Mouse (Mus musculus) CH12.LX (cell line): ENCODE data around the gene 2900011O08Rik. TPM values are rescaled to one million over a fixed set of nuclear protein-coding genes. Genes with fewer than 3 reads are reported as not detected.

Experiments
- DNase-seq: peaks from one replicate; pipeline ENCODE4 v3.0.0-alpha.2; 2013; ENCODE audit errors: extremely low read depth
- H3K27ac ChIP-seq: 2 replicates; pipeline ENCODE4 v1.5.1; 2012; ENCODE audit warnings: low read depth, mild to moderate bottlenecking, control low read depth, moderate library complexity; ENCODE audit not compliant: insufficient read depth
- H3K27me3 ChIP-seq: replicated peaks from 2 replicates; pipeline ENCODE3; 2012; ENCODE audit warnings: inconsistent platforms
- H3K36me3 ChIP-seq, 2 experiments: replicated peaks in 1 of 2; 2 replicates each; pipeline versions ENCODE3 to v1.6.1; 2012; ENCODE audit warnings: inconsistent platforms in 1 of 2, low read length in 1 of 2, mild to moderate bottlenecking in 1 of 2, mixed read lengths in 1 of 2, moderate library complexity in 1 of 2; ENCODE audit not compliant: control insufficient read depth in 1 of 2, insufficient read depth in 1 of 2
- H3K4me1 ChIP-seq, 2 experiments: 2 replicates each; pipeline ENCODE4 v1.6.1; 2012; ENCODE audit warnings: inconsistent platforms in 1 of 2, moderate library complexity in 1 of 2; ENCODE audit not compliant: insufficient read depth in 2 of 2, control insufficient read depth in 1 of 2
- H3K4me2 ChIP-seq: 2 replicates; pipeline ENCODE4 v1.6.1; 2012; ENCODE audit warnings: low read depth, mild to moderate bottlenecking, control low read depth; ENCODE audit not compliant: poor library complexity, insufficient read depth, severe bottlenecking
- H3K4me3 ChIP-seq, 3 experiments: fragments of 150-350 bp in 1 of 3; sonication (generic) in 1 of 3; replicated peaks in 1 of 3; 2 replicates each; pipeline versions ENCODE3 to v1.5.1; 2011 to 2012; ENCODE audit warnings: low read depth in 2 of 3, low read length in 2 of 3, mild to moderate bottlenecking in 2 of 3, moderate library complexity in 2 of 3, control low read depth in 1 of 3, improper control_type of control experiment in 1 of 3, inconsistent platforms in 1 of 3, mixed read lengths in 1 of 3; ENCODE audit not compliant: poor library complexity in 1 of 3
- H3K79me2 ChIP-seq: replicated peaks from 2 replicates; pipeline ENCODE4 v1.6.1; 2012; ENCODE audit warnings: mild to moderate bottlenecking, moderate library complexity; ENCODE audit not compliant: control insufficient read depth, poor library complexity, insufficient read depth, severe bottlenecking; ENCODE audit errors: extremely low read depth
- H3K9ac ChIP-seq: 2 replicates; pipeline ENCODE4 v1.6.1; 2012; ENCODE audit warnings: low read depth, mild to moderate bottlenecking, control low read depth, moderate library complexity; ENCODE audit not compliant: insufficient read depth
- H3K9me3 ChIP-seq: replicated peaks from 2 replicates; pipeline ENCODE3; 2012; ENCODE audit warnings: low read length, inconsistent platforms, mixed read lengths
- BHLHE40 ChIP-seq: IDR thresholded peaks from 2 replicates; pipeline ENCODE4 v1.6.1; 2011; ENCODE audit warnings: mild to moderate bottlenecking, low read depth, low read length, improper control_type of control experiment
- CHD1 ChIP-seq: IDR thresholded peaks from 2 replicates; pipeline ENCODE4 v1.6.1; 2012; ENCODE audit warnings: low read depth, low read length, improper control_type of control experiment, inconsistent platforms
- CHD2 ChIP-seq: IDR thresholded peaks from 2 replicates; pipeline ENCODE4 v1.6.1; 2011; ENCODE audit warnings: low read length, improper control_type of control experiment
- CTCF ChIP-seq, 2 experiments: IDR thresholded peaks in 1 of 2; conservative IDR thresholded peaks in 1 of 2; 2 replicates each; pipeline ENCODE4 v1.5.1; 2011 to 2012; ENCODE audit warnings: low read depth in 2 of 2, low read length in 2 of 2, improper control_type of control experiment in 1 of 2, inconsistent platforms in 1 of 2, mild to moderate bottlenecking in 1 of 2, moderate library complexity in 1 of 2
- E2F4 ChIP-seq: IDR thresholded peaks from 2 replicates; pipeline ENCODE4 v1.6.1; 2011; ENCODE audit warnings: low read depth, low read length, improper control_type of control experiment; ENCODE audit not compliant: insufficient replicate concordance
- ETS1 ChIP-seq: conservative IDR thresholded peaks from 2 replicates; pipeline ENCODE4 v1.6.1; 2012; ENCODE audit warnings: low read depth, mild to moderate bottlenecking, inconsistent platforms, low read length, improper control_type of control experiment, moderate library complexity
- HCFC1 ChIP-seq: IDR thresholded peaks from 2 replicates; pipeline ENCODE4 v1.6.1; 2012; ENCODE audit warnings: low read depth, mild to moderate bottlenecking, inconsistent platforms, low read length, improper control_type of control experiment
- IRF4 ChIP-seq: IDR thresholded peaks from 2 replicates; pipeline ENCODE4 v1.6.1; 2014; ENCODE audit warnings: low read depth, mild to moderate bottlenecking, inconsistent platforms, low read length, improper control_type of control experiment
- JUN ChIP-seq: IDR thresholded peaks from 2 replicates; pipeline ENCODE4 v1.6.1; 2011; ENCODE audit warnings: low read depth, mild to moderate bottlenecking, low read length, improper control_type of control experiment, moderate library complexity; ENCODE audit not compliant: insufficient read depth
- JUND ChIP-seq: conservative IDR thresholded peaks from 2 replicates; pipeline ENCODE4 v1.6.1; 2011; ENCODE audit warnings: low read depth, low read length, improper control_type of control experiment
- MAX ChIP-seq: IDR thresholded peaks from 2 replicates; pipeline ENCODE4 v1.6.1; 2011; ENCODE audit warnings: low read length, improper control_type of control experiment
- MEF2A ChIP-seq: IDR thresholded peaks from 2 replicates; pipeline ENCODE4 v1.6.1; 2014; ENCODE audit warnings: low read depth, mild to moderate bottlenecking, inconsistent platforms, low read length, improper control_type of control experiment, borderline replicate concordance
- MXI1 ChIP-seq: IDR thresholded peaks from 2 replicates; pipeline ENCODE4 v1.6.1; 2011; ENCODE audit warnings: mild to moderate bottlenecking, low read depth, low read length, improper control_type of control experiment
- MYC ChIP-seq: IDR thresholded peaks from 2 replicates; pipeline ENCODE4 v1.6.1; 2011; ENCODE audit warnings: low read depth, mild to moderate bottlenecking, improper control_type of control experiment, low read length
- NELFE ChIP-seq: IDR thresholded peaks from 2 replicates; pipeline ENCODE4 v1.6.1; 2011; ENCODE audit warnings: low read depth, low read length, improper control_type of control experiment
- NRF1 ChIP-seq: IDR thresholded peaks from 2 replicates; pipeline ENCODE4 v1.6.1; 2014; ENCODE audit warnings: low read depth, mild to moderate bottlenecking, inconsistent platforms, low read length, improper control_type of control experiment, moderate library complexity
- PAX5 ChIP-seq: IDR thresholded peaks from 2 replicates; pipeline ENCODE4 v1.6.1; 2012; ENCODE audit warnings: low read length, inconsistent platforms, mixed read lengths
- POLR2A ChIP-seq: IDR thresholded peaks from 2 replicates; pipeline ENCODE4 v1.6.1; 2011; ENCODE audit warnings: low read depth, mild to moderate bottlenecking, improper control_type of control experiment, low read length
- POLR2AphosphoS2 ChIP-seq: IDR thresholded peaks from 2 replicates; pipeline ENCODE4 v1.6.1; 2011; ENCODE audit warnings: low read depth, low read length, improper control_type of control experiment
- RCOR1 ChIP-seq: conservative IDR thresholded peaks from 2 replicates; pipeline ENCODE4 v1.6.1; 2012; ENCODE audit warnings: low read depth, mild to moderate bottlenecking, inconsistent platforms, low read length, improper control_type of control experiment
- SIN3A ChIP-seq: IDR thresholded peaks from 2 replicates; pipeline ENCODE4 v1.6.1; 2012; ENCODE audit warnings: low read length, improper control_type of control experiment, inconsistent platforms
- UBTF ChIP-seq: IDR thresholded peaks from 2 replicates; pipeline ENCODE4 v1.6.1; 2012; ENCODE audit warnings: low read depth, mild to moderate bottlenecking, inconsistent platforms, low read length, improper control_type of control experiment, moderate library complexity
- USF1 ChIP-seq: IDR thresholded peaks from 2 replicates; pipeline ENCODE4 v1.6.1; 2014; ENCODE audit warnings: low read depth, mild to moderate bottlenecking, inconsistent platforms, low read length, improper control_type of control experiment
- USF2 ChIP-seq: conservative IDR thresholded peaks from 2 replicates; pipeline ENCODE4 v1.6.1; 2011; ENCODE audit warnings: low read depth, low read length, improper control_type of control experiment
- ZKSCAN1 ChIP-seq: IDR thresholded peaks from 2 replicates; pipeline ENCODE4 v1.6.1; 2012; ENCODE audit warnings: low read depth, inconsistent platforms, low read length, improper control_type of control experiment, borderline replicate concordance
- dilution Hi-C: fragments of 300-500 bp; cut with MboI; formaldehyde crosslinking; loops from 2 replicates; pipeline ENCODE4 v1.14.3; 2020; ENCODE audit warnings: low sequenced_read_pairs; ENCODE audit not compliant: extremely low pct_unique_long_range_greater_than_20kb, extremely low pct_ligation_motif_present
- in situ Hi-C: fragments of 300-500 bp; cut with MboI; formaldehyde crosslinking; loops from 3 replicates; pipeline ENCODE4 v1.14.3; 2019; ENCODE audit warnings: low sequenced_read_pairs, low pct_ligation_motif_present, low pct_unique_long_range_greater_than_20kb, mixed read lengths
- polyA plus RNA-seq: library from polyadenylated mRNA; unstranded; fragments of >175 nt; gene quantifications from 2 replicates; pipeline ENCODE4 v1.2.1, GENCODE M21; 2012; ENCODE audit warnings: low read depth; ENCODE audit not compliant: insufficient read length
- total RNA-seq, 2 experiments: library from RNA; depleted of rRNA; stranded (reverse); fragments of 300-350 nt in 1 of 2; fragments of >200 nt in 1 of 2; gene quantifications; 2 replicates each; pipeline ENCODE4 v1.2.3; 2012 to 2014

2900011O08Rik gene
- total and polyA plus RNA-seq, 3 experiments: not detected

DNA sequence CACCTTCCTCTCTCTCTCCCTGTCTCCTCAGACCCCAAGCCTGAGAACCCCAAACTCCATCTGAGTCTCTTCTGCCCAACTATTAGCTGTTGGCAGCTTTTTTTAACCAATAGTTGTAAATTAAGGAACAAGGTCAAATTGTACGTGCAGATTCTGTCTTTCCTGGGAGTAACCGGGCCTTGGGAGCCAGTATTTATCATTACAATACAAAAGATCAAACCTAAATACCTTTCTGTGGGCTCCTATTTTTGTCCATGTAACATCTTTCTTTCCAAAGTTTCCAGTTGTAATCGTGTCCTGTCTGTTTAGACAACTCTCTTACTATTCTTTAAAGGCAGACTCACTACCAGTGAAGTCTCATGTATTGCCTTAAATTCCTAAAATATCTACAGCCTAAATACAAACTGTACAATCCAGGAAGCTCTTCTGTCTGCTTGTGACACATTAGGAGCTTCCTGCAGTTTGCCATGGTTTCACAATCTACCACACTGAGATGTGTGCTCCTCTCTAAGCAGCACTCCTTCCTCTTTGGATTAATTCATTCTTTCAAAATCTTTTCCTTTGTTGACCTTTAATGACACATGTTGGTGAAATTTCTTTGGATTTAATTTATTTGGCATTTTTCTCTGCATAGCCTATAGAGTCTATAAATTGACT lies 34.9 kb downstream of the 2900011O08Rik start:
- no peaks in the 10 kb centered on the region for H3K27me3 ChIP-seq
- no peak overlapping the region for H3K9ac ChIP-seq
- no peaks in the 10 kb centered on the region for H3K79me2 ChIP-seq
- no peaks in the 10 kb centered on the region for H3K4me1 ChIP-seq
- no peak overlapping the region for H3K4me3 ChIP-seq
- dilution Hi-C loops (no loop called here), in situ Hi-C loops (no loop called here)
- no peak overlapping the region for H3K27ac ChIP-seq
- no peaks in the 10 kb centered on the region for H3K9me3 ChIP-seq
- H3K36me3 ChIP-seq: no peaks in the 10 kb centered on the region
- no peak for DNase-seq
- TF ChIP-seq BHLHE40 (no peak), MYC (no peak), CTCF (conservative IDR thresholded peaks at IDR 0.05 in 1 of 2, IDR thresholded peaks at IDR 0.05 in 1 of 2; ENCODE audit: low read depth in 2 of 2, low read length in 2 of 2) (no peak), NELFE (no peak), MXI1 (no peak), POLR2AphosphoS2 (no peak), USF2 (no peak), HCFC1 (no peak), UBTF (no peak), JUN (no peak), CHD2 (no peak), IRF4 (no peak), PAX5 (no peak), MAX (no peak), ZKSCAN1 (no peak), POLR2A (no peak), E2F4 (no peak)
- TF ChIP-seq, all 38 proteins: peak for 0
- no peak overlapping the region for H3K4me2 ChIP-seq

DNA sequence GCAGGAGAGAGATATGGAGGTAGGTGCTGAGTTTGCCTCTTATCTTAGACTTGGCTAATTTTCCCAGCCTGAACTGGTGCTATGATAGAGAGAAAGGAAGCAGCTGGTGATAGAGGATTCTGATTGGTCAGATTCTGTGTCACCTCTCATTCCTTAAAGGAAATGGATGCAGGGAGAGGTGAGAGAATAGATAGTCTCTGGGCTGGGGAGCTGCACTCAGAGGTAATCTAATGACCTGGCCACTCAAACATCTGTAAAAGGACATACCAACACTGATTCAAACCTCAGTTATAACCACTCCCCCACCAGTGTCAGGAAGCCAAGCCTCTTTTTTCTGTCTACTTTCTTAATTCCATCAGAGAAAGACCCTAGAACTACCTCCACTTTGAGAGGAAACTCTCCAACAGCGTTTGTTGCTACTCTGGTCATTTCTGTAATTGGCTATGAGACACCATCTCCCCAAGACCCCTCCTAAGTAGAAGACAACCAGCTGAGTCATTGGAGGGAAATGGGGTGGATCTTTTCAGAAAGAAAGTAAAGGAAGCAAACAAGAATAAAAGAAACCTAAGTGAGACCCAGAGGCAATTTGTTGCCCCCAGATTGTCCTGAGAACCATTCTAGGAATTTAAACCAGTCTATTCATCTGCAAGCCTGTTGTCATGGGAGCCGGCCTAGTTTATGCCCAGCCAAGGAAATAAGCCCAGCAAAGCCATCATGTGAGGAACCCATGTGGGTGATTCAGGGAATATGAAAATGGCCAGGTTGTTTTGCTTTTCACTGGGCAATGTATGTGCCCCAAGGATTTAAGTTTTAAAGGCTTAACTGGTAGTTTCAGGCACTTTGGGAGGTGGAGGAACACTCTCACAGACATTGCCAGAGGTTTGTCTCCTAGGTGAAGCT lies 38.9 kb downstream of the 2900011O08Rik start:
- TF ChIP-seq CHD1 (no peak), ZKSCAN1 (no peak), MYC (no peak), NRF1 (no peak), SIN3A (no peak), ETS1 (no peak), MEF2A (no peak), JUN (no peak), NELFE (no peak), BHLHE40 (no peak), RCOR1 (no peak), USF1 (no peak), MAX (no peak), IRF4 (no peak), JUND (no peak), HCFC1 (no peak), CHD2 (no peak), CTCF (conservative IDR thresholded peaks at IDR 0.05 in 1 of 2, IDR thresholded peaks at IDR 0.05 in 1 of 2; ENCODE audit: low read depth in 2 of 2, low read length in 2 of 2) (no peak)
- H3K9ac ChIP-seq: no peak overlapping the region
- in situ Hi-C loops: no loop called here
- H3K36me3 ChIP-seq: no peaks in the 10 kb centered on the region
- no peaks in the 10 kb centered on the region for H3K4me1 ChIP-seq
- DNase-seq: no peak
- H3K27me3 ChIP-seq: no peaks in the 10 kb centered on the region
- H3K27ac ChIP-seq: no peak overlapping the region
- H3K4me2 ChIP-seq: no peak overlapping the region
- dilution Hi-C loops: no loop called here
- H3K79me2 ChIP-seq: no peaks in the 10 kb centered on the region
- no peak overlapping the region for H3K4me3 ChIP-seq
- no peaks in the 10 kb centered on the region for H3K9me3 ChIP-seq
